Mouse (Mus musculus): ENCODE measurements around the gene Zfp941. TPM values are rescaled to one million over a fixed set of nuclear protein-coding genes. Genes with fewer than 3 reads are reported as not detected.

The Zfp941 gene
- polyA plus RNA-seq, 1 experiment: 0.13 TPM

DNA sequence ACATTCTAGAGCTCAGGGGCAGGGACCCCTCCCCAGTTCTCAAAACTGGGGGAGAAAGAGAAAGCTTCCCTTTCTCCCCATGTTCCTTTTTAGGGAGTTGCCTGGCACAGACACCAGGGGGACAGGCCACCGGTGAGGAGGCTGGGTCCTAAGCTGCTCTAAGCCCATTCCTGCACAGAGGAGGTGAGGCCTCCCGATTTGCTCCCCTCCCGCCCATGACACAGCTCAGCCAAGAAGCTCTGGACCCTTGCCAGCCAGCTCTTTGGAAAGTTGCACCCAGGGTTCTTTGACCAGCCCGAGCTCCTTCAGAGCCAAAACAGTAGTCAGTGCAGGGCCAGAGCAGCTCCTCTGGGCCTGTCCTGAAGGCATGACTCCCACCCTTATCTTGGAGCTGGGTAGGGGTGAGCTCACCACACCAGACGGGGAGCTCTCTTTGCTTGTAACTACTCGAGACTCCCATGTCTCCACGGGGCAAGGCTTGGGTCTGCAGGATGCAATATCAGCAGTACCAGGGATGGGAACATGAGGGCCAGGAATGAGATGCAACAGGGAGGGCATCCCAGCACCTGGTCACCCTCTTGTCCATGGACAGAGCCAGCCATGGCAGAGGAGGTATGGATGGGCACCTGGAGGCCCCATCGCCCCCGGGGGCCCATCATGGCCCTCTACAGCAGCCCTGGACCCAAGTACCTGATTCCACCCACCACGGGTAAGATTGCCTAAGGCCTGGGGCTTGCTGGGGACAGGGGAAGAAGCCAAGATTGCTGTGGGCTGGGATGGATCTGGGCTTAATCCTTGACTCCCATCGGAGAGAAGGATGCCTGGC lies 26.0 kb upstream of the Zfp941 start, which contains the start of gene Odf3:
Gene Odf3, plus strand, starts transcription at position 51 of the 826 bp plus-strand sequence.
- H3K79me2 ChIP-seq (ENCODE audit: control insufficient read depth, insufficient read depth): peaks cover 2% of the 10 kb centered on the region
- TF ChIP-seq POLR2AphosphoS2 (IDR thresholded peaks at IDR 0.05; ENCODE audit: insufficient read length, low read depth) (no peak), USF1 (IDR thresholded peaks at IDR 0.05; ENCODE audit: low read depth) (no peak), REST (IDR thresholded peaks at IDR 0.05; ENCODE audit: insufficient read depth, insufficient read length) (no peak), E2F4 (IDR thresholded peaks at IDR 0.05; ENCODE audit: insufficient read depth) (no peak), MYOG (IDR thresholded peaks at IDR 0.05; ENCODE audit: control insufficient read depth in 1 of 3, insufficient read depth in 1 of 3, insufficient read length in 2 of 3, low read depth in 2 of 3) (no peak), TCF12 (IDR thresholded peaks at IDR 0.05; ENCODE audit: insufficient read depth, poor library complexity, severe bottlenecking) (no peak), MYOD1 (IDR thresholded peaks at IDR 0.05; ENCODE audit: control insufficient read depth in 1 of 3, insufficient read length in 2 of 3, low read depth in 2 of 3) (no peak), MAX (IDR thresholded peaks at IDR 0.05; ENCODE audit: low read depth) (no peak), SRF (IDR thresholded peaks at IDR 0.05; ENCODE audit: control insufficient read depth, insufficient read length, low read depth) (no peak), CEBPB (IDR thresholded peaks at IDR 0.05; ENCODE audit: insufficient read depth, poor library complexity, severe bottlenecking) (no peak), POLR2A (IDR thresholded peaks at IDR 0.05; ENCODE audit: insufficient read length, low read depth) (no peak), TCF3 (IDR thresholded peaks at IDR 0.05; ENCODE audit: insufficient read length, low read depth) (no peak)
- peaks cover 12% of the 10 kb centered on the region for H3K27me3 ChIP-seq (ENCODE audit: control insufficient read depth, insufficient read depth, insufficient read length)

GRCm38 (mm10) chr7:140846676-140847075 lies 24.7 kb upstream of the Zfp941 start:
- Histone ChIP-seq H3K4me2 (ENCODE audit: low read depth) (no peak overlapping the region), H3K79me2 (ENCODE audit: control insufficient read depth, insufficient read depth) (no peaks in the 10 kb centered on the region), H3ac (ENCODE audit: control insufficient read depth, insufficient read length) (no peak overlapping the region), H3K4me3 (no peak overlapping the region), H3K36me3 (ENCODE audit: control insufficient read depth, insufficient read depth) (no peaks in the 10 kb centered on the region), H3K27me3 (ENCODE audit: control insufficient read depth, insufficient read depth, insufficient read length) (peaks cover 12% of the 10 kb centered on the region)
- TF ChIP-seq MAX (IDR thresholded peaks at IDR 0.05; ENCODE audit: low read depth): no peak
- TF ChIP-seq E2F4 (IDR thresholded peaks at IDR 0.05; ENCODE audit: insufficient read depth): no peak
- TF ChIP-seq POLR2AphosphoS2 (IDR thresholded peaks at IDR 0.05; ENCODE audit: insufficient read length, low read depth): no peak

More for the DNA sequence above, 26.0 kb upstream of the Zfp941 start, which contains the start of gene Odf3:
- H3K4me3 ChIP-seq: no peak within 1 kb of the TSS
- H3ac ChIP-seq (ENCODE audit: control insufficient read depth, insufficient read length): no peak within 1 kb of the TSS
- H3K36me3 ChIP-seq (ENCODE audit: control insufficient read depth, insufficient read depth): peaks cover 1% of the 10 kb centered on the region
- no peak within 1 kb of the TSS for H3K4me2 ChIP-seq (ENCODE audit: low read depth)

DNA sequence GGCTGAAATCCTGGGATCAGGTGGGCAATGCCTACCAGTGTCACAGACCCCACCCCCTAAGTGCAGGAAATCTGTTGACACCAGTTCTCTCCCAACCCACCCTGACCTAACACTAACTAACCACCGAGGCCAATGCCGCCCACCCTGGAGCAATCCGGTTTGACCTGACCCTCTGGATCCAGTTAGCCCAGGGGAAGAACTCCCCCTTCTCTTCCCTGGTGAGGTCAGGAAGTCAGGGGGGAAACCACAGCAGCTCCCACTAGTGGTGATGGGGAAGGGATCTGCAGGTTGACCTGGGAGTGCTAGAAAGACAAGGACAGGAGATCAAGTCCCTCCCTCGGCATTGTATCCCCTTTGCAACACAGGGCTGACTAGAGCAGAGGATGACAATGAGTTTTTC lies 23.7 kb upstream of the Zfp941 start:
- Histone ChIP-seq H3K36me3 (ENCODE audit: control insufficient read depth, insufficient read depth) (no peaks in the 10 kb centered on the region), H3K79me2 (ENCODE audit: control insufficient read depth, insufficient read depth) (no peaks in the 10 kb centered on the region), H3K4me2 (ENCODE audit: low read depth) (no peak overlapping the region), H3ac (ENCODE audit: control insufficient read depth, insufficient read length) (no peak overlapping the region), H3K27me3 (ENCODE audit: control insufficient read depth, insufficient read depth, insufficient read length) (peaks cover 12% of the 10 kb centered on the region), H3K4me3 (no peak overlapping the region)
- no peak for TF ChIP-seq TCF3 (IDR thresholded peaks at IDR 0.05; ENCODE audit: insufficient read length, low read depth)
- no peak for TF ChIP-seq MAX (IDR thresholded peaks at IDR 0.05; ENCODE audit: low read depth)
- TF ChIP-seq E2F4 (IDR thresholded peaks at IDR 0.05; ENCODE audit: insufficient read depth): no peak
- TF ChIP-seq POLR2A (IDR thresholded peaks at IDR 0.05; ENCODE audit: insufficient read length, low read depth): no peak
- TF ChIP-seq MYOG (IDR thresholded peaks at IDR 0.05; ENCODE audit: control insufficient read depth in 1 of 3, insufficient read depth in 1 of 3, insufficient read length in 2 of 3, low read depth in 2 of 3): no peak
- no peak for TF ChIP-seq CEBPB (IDR thresholded peaks at IDR 0.05; ENCODE audit: insufficient read depth, poor library complexity, severe bottlenecking)

- H3K4me3 ChIP-seq: no peak within 1 kb of the TSS
- no peak within 1 kb of the TSS for H3ac ChIP-seq (ENCODE audit: control insufficient read depth, insufficient read length)
- no peaks in the 10 kb centered on the region for H3K79me2 ChIP-seq (ENCODE audit: control insufficient read depth, insufficient read depth)
- peak; percentile 3 to 71 (median 25) for TF ChIP-seq MYOG (IDR thresholded peaks at IDR 0.05; ENCODE audit: control insufficient read depth in 1 of 3, insufficient read depth in 1 of 3, insufficient read length in 2 of 3, low read depth in 2 of 3)
- no peak for TF ChIP-seq POLR2A (IDR thresholded peaks at IDR 0.05; ENCODE audit: insufficient read length, low read depth)
- peak; percentile 11 to 82 (median 57) for TF ChIP-seq MYOD1 (IDR thresholded peaks at IDR 0.05; ENCODE audit: control insufficient read depth in 1 of 3, insufficient read length in 2 of 3, low read depth in 2 of 3)
- TF ChIP-seq CEBPB (IDR thresholded peaks at IDR 0.05; ENCODE audit: insufficient read depth, poor library complexity, severe bottlenecking): no peak
- no peak within 1 kb of the TSS for H3K4me2 ChIP-seq (ENCODE audit: low read depth)
- peaks cover 12% of the 10 kb centered on the region for H3K27me3 ChIP-seq (ENCODE audit: control insufficient read depth, insufficient read depth, insufficient read length)
- H3K36me3 ChIP-seq (ENCODE audit: control insufficient read depth, insufficient read depth): no peaks in the 10 kb centered on the region
These were observed 23.1 kb upstream of the Zfp941 start, which contains the start of gene Scgb1c1 for GRCm38 (mm10) chr7:140844905-140845665. Gene Scgb1c1, plus strand, starts transcription at chr7:140845547.

- no peaks in the 10 kb centered on the region for H3K36me3 ChIP-seq (ENCODE audit: control insufficient read depth, insufficient read depth)
- no peak overlapping the region for H3ac ChIP-seq (ENCODE audit: control insufficient read depth, insufficient read length)
- peaks cover 12% of the 10 kb centered on the region for H3K27me3 ChIP-seq (ENCODE audit: control insufficient read depth, insufficient read depth, insufficient read length)
- H3K4me3 ChIP-seq: no peak overlapping the region
- H3K4me2 ChIP-seq (ENCODE audit: low read depth): no peak overlapping the region
- TF ChIP-seq CEBPB (IDR thresholded peaks at IDR 0.05; ENCODE audit: insufficient read depth, poor library complexity, severe bottlenecking) (no peak), SRF (IDR thresholded peaks at IDR 0.05; ENCODE audit: control insufficient read depth, insufficient read length, low read depth) (no peak), USF1 (IDR thresholded peaks at IDR 0.05; ENCODE audit: low read depth) (no peak), TCF3 (IDR thresholded peaks at IDR 0.05; ENCODE audit: insufficient read length, low read depth) (no peak), E2F4 (IDR thresholded peaks at IDR 0.05; ENCODE audit: insufficient read depth) (no peak), MYOD1 (IDR thresholded peaks at IDR 0.05; ENCODE audit: control insufficient read depth in 1 of 3, insufficient read length in 2 of 3, low read depth in 2 of 3) (no peak)
- H3K79me2 ChIP-seq (ENCODE audit: control insufficient read depth, insufficient read depth): no peaks in the 10 kb centered on the region
These were observed 21.8 kb upstream of the Zfp941 start for GRCm38 (mm10) chr7:140843806-140844205.
